Mouse (Mus musculus) liver, embryonic 14.5 days (tissue): ENCODE measurements around the gene Inpp5k.

Source experiments
- CTCF ChIP-seq: IDR thresholded peaks from 2 replicates; pipeline ENCODE4 v1.5.1; 2016; ENCODE audit warnings: antibody characterized with exemption, low read depth, control low read depth
- EP300 ChIP-seq: IDR thresholded peaks from 2 replicates; pipeline ENCODE4 v1.6.1; 2016; ENCODE audit warnings: antibody characterized with exemption, low read depth

DNA sequence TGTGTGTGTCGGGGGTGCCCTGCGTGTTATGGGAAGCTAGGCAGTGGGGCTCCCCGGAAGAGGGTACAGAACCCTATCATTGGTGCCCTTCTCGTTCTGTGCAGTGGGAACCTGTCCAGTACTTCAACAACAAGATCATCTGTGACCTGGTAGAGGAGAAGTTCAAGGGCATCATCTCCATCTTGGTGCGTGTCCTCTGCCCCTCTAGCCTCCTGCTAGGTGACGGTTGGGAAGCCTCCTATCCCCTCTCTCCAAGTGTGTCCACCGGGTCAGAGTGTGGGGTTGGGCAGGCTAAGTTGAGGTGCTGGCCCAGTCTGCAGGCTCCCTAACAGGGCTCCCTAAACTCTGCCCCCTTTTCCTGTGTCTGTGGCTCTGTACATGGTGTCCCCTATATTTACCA, 31.3 kb downstream of the Inpp5k start:
- TF ChIP-seq CTCF (no peak), EP300 (no peak)
